Mouse (Mus musculus) T-helper 2 cell (primary cell): Measurements from ENCODE around the gene Syngr2.

Experiments used
- in situ Hi-C: fragments of 300-600 bp; cut with MboI, MseI; formaldehyde crosslinking; loops from one replicate; pipeline ENCODE4 v1.15.1; 2025; ENCODE audit warnings: high pct_unique_total_duplicates

The Syngr2 gene

DNA sequence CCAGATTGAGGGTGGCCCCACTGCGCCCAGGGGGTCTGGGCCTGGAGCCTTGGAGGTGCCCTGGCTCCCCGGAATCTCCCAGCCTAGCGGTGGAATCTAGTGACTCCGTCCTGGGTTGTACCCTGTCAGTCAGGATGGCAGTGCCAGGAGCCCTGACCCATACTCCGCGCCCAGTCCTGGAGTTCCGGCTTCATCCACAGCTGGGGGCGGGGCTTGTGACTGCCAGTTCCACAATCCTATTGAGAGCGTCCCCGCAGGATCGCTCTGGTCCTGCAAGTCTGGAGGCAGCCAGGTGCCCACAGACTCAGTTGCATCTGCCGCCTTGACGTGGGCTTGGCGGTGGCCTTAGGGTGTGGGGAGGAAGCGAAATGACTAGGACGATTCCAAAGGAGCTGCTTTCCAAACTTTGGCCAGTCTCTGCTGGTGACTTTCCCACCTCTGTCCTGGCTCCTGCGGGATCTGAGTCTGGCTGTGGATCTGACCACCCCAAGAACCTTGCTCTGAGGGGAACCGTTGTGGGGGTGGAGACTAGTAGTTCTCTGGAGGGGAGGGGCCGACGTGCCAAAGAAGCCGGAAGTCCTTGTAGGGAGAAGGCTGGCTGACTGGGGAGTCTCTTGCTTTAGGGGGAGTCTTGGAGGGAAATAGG is 1.1 kb downstream of the Syngr2 start:
- in situ Hi-C loops: loop anchor here (25.0 kb wide), 1 partner anchor 1423 kb away; no protein-coding TSS in a partner anchor

DNA sequence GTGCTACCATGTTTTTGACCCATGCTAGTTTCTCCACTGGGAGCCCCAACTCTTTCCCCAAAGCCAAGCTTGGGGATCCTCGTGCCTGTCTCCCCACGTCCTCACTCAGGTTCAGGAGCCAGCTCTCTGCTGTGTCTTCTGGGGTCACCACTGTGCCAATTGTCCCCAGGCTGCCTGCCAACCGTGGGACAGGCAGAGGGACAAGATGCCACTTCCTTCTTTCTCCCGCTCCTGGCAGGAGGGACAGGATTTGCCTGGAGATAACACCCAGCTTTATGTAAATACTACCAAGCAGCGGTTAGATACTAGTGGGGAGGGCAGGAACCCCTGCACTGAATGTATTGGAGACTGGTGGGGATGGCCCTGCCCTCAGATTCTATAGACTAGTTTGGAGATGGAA is 4.4 kb downstream of the Syngr2 start:
- in situ Hi-C loops: loop anchor here (25.0 kb wide), 1 partner anchor 1427 kb away; no protein-coding TSS in a partner anchor

DNA sequence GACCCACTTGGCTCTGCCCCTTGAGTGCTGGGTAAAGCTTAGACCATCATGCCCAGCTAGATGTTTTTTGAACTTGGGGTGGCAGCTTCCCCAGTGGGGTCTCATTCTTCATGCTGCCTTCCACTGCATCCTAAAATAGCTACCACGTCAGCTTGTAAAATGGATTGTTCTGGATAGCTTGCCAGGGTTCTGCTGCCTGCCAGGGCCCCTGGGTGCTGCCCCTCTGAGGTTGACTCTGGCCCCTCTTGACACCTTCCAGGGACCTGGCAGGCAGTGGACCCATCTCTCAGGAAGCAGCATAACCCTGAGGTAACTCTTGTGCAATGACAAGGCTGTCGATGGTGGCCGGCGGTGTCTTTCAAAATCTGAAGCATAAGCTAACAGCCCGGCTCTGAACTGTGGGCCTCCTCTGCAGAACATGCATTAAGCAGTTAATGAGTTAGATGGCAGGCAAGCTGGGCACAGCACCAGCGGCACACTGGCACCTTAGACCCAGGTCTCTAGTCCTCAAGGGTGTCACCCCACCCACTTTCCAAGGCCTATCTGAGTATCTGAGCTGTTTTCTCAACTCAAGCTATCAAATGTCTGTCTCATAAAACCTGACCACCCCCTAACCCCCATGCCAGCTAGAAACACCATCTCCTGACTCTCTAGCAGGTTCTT is 5.4 kb downstream of the Syngr2 start:
- in situ Hi-C loops: loop anchor here (25.0 kb wide), 1 partner anchor 1428 kb away; no protein-coding TSS in a partner anchor

DNA sequence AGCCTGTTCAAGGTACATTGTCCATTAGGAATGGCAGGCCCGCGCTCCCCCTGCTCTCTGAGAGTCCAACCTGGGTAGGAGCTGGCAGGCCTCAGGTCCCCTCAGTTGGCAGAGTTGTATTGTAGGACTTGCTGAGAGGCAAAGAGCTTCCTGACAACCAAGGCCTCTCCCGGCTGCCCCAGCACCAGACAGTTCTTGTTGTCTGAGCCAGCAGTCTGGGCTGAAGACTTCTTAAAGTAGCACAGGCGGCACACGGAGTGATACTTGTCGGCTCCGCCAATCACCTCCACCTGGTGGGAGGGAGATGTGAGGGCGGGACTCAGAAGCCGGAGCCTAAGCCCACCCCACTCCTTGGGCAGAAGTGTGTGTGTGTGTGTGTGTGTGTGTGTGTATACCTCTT is 6.4 kb downstream of the Syngr2 start:
- in situ Hi-C loops: loop anchor here (25.0 kb wide), 1 partner anchor 1429 kb away; no protein-coding TSS in a partner anchor

DNA sequence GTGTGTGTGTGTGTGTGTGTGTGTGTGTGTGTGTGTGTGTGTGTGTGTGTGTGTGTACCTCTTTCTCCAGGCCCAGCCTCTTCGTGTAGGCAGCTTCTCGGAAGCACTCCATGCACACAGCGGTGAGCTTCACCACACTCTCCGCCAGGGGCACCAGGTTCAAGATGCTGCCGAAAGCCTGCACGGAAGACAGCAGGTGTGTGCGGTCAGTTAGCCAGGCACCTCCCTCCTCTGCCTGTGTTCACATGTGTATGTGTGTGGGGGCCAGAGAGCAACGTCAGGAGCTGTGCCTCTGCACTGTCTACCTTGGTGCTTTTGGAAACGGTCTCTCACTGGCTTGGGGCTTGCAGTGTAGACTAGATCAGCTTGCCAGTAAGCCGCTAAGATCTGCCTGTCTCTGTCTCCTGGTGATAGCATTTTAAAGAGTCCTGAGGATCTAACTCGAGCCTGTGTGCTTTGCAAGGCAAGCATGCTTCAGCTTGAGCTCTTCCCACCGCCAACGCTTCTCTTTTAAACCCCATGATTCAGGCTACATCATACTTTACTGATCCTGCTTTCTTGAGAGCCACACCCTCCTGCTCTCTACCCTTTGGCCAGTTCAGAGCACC is 7.0 kb downstream of the Syngr2 start:
- in situ Hi-C loops: loop anchor here (25.0 kb wide), 1 partner anchor 1429 kb away; no protein-coding TSS in a partner anchor

DNA sequence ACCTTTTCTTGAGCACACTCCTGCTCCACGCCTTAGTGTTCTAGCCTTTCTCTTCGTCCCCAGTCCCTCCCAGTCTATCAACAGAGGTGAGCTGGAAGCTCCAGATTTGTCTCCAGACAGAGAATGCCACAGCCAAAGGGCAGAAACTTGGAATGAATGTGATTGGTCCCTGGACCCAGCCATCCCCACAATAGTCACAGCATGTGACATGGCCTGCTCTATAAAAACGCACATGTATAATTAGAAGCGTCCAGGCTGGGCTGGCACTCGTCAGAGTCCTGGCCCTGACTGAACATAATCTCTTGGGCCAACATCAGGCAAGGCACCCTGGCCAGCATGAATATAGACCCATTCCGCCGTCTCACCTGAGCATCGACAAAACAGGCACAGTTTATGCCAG is 9.6 kb downstream of the Syngr2 start:
- in situ Hi-C loops: loop anchor here (25.0 kb wide), 1 partner anchor 1432 kb away; no protein-coding TSS in a partner anchor

DNA sequence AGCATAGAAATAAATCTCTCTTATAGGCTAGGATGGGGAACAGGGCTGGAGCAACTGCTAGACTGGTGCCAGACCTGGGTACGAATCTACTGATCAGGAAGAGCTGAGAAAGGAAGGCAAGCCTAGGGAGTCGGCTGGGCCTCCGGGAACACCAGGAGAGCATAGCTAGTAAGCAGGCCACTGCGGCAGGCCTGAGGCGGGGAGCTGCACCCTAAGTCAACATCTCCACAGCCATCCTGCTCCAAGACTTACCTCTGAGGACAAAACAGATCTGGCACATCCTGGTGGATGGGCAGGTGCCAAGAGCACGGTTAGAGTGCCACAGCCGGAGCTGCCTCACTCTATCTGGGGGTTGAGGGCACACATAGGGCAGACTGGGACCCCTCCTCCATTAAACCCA is 10.7 kb downstream of the Syngr2 start:
- in situ Hi-C loops: loop anchor here (5.0 to 25.0 kb wide), 2 partner anchors 68 to 1433 kb away; no protein-coding TSS in a partner anchor

DNA sequence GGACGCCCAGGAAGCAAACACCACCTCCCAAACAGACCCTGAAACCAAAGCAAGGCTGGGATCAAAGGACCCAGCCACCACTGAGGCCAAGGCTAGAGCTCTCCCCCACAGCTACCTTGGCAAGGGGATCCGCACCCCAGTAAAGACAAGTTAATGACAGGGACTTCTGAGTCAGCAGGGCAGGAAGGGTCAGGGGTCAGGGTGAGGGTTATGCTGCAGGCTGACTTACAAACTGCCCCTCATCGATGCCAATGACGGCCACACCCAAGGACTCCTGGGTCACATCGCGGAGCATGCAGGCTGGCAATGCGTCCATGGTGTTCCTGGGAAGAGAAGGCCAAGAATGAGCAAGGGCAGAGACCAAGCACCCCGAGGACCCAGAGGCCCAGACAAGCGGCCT is 12.4 kb downstream of the Syngr2 start:
- in situ Hi-C loops: loop anchor here (5.0 to 25.0 kb wide), 2 partner anchors 70 to 1435 kb away; no protein-coding TSS in a partner anchor

DNA sequence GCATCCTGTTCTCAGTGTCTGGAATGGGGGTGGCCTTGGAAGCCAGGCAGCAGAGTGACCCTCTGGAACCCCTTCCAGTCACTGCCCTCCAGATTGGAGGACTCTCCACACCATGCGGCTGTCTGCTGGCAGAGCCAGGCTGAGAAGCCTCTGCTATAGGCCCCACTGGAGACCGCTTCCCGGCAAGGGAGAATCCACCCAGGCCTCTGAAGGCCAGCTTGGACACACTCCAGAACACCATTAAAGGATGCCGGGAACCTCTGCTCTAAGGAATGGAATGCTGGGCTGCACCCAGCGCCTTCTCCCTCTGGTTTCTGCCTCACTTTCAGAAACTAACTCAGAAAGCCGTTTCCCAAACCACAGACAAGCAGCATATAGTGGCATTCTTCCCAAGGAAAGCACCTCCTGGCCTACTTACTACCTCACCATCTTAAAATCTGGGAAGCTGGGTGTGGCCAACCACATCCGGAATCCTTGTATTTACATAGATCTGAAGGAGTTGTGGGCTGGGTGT is 13.3 kb downstream of the Syngr2 start:
- in situ Hi-C loops: loop anchor here (5.0 to 25.0 kb wide), 2 partner anchors 70 to 1435 kb away; no protein-coding TSS in a partner anchor

DNA sequence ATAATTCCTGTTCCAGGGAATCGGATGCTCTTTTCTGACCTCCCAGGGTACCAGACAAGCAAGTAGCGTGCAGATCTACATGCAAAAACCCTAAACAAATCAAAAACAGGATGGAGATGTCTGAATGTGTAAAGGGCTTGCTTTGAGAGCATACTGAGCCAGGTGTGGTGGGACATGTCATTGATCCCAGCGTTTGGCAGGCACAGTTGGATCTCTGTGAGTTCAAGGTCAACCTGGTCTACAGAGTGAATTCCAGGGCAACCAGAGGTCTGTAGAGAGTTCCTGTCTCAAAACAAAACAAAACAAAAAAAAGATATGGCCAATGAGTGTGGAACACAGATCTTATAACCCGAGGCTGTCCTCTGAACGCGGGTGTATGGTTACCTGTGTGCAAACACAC is 13.9 kb downstream of the Syngr2 start:
- in situ Hi-C loops: loop anchor here (5.0 to 25.0 kb wide), 2 partner anchors 71 to 1436 kb away; no protein-coding TSS in a partner anchor

DNA sequence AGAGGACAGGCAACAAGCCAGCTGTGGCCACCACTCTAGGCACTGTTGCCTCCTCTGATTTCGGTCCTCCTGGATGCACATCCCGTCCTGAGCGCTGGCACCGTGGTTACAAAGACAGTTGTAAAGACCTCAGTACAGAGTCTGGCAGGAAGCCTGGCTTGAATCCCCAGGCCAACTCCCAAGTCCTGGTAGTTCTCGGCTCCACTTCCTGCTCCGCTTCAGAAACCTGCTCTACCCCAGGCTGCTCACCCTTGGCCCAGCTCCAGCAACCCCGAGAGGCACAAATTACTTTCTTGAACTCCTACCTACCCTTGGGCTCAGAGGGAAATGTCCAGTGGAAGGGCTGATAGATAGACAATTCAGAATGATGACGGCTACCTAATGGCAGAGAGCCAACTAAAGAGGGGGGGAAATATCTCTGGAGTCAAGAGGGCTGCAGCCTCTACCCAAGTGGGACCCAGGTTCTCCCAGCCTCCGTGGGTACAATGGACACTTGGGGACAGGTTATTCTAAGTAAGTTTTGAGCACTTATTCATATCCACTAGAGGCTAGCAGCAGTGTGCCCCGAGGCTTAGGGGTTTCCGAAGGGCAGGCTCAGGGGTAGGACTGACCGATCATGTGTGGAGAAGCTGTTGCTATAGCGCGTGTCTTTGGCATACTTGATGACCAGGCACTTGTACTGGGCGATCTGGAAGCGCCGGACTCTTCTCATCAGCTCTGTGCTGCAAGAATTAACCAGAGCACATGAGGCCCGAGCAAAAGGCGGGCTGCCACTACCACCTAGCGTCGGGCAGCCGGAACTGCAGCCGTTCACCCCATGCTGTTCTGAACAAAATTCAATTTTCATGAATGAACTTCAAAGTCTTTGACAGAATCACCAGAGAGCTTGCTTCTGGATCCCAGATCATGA is 14.8 kb downstream of the Syngr2 start:
- in situ Hi-C loops: loop anchor here (5.0 to 25.0 kb wide), 2 partner anchors 72 to 1437 kb away; no protein-coding TSS in a partner anchor

DNA sequence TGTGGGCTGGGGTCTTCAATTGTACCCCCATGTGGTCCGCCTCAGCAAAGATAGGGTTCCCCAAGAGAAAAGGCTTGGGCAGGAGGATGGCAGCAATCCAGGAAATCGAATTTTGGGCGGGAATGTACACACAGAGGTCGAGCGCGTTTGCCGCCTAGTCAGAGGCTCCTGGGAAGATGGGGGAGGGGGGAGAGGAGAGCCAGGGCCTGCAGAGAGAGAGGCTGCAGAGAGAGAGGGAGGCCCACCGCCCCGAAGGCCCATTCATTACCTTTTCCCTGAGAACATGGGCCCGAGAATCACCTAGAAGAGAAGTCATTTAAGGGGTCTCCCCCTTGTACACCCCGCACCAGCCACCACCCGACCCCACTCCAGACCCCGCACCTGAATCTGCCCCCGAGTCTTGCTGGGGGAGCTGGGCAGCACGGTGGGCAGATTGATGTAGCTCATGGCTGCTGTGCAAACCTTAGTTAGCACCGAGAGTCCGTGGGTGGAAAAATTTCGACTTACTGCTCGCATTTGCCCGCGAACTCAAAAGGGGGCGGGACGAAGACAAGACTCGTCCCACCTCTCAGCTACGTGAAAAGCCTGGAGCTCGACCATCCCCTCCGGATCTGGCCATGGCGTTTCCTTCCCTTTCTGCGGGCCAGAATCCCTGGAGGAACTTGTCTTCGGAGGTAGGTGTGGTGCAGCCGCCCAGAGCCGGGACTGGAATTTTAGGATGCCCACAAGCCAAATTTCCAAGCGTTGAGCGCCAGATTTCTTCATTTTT is 16.0 kb downstream of the Syngr2 start, which contains the start of the genes Afmid and Tk1:
TSS of gene Afmid (plus strand) at position 592 of the 769 bp plus-strand sequence.
TSS of gene Tk1 (minus strand) at position 760 of the 769 bp plus-strand sequence.
- in situ Hi-C loops: no loop called here

DNA sequence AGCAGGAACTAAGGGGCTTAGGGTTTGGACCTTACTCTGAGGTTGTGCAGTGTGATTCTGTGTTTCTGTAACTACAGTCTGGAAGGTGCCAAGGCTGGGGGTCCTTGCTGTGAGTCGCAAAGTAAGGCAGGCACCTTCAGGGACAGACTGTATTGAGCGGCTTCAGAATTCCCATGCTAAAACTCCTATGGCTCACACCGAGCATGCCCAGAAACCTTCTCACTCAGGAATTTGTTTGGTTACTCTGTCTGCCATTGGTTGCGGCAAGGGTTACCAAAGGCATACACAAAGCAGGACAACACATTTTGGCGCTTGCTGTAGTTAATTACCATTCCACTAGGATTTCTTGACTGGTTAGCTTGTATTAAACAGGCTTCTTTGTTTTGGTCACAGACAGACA is 16.7 kb downstream of the Syngr2 start:
- in situ Hi-C loops: no loop called here

DNA sequence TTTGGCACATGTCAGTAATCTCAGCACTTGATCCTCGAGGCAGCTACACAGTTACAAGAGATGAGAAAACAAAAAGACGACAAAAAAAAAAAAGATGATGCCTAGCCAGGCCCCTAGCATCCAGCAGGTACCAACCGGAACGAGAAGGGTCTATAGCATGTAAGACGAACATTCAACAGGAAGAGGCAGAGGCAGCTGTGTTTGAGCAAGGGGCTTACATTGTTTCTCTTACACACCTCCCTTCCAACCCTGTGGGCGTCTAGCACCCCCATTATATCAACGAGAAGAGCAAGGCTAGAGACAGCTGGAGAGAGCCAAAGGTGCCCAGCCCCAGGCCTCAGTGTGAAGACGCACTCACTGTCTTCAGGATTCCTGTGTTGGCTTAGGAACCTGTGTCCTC is 17.4 kb downstream of the Syngr2 start:
- in situ Hi-C loops: no loop called here

DNA sequence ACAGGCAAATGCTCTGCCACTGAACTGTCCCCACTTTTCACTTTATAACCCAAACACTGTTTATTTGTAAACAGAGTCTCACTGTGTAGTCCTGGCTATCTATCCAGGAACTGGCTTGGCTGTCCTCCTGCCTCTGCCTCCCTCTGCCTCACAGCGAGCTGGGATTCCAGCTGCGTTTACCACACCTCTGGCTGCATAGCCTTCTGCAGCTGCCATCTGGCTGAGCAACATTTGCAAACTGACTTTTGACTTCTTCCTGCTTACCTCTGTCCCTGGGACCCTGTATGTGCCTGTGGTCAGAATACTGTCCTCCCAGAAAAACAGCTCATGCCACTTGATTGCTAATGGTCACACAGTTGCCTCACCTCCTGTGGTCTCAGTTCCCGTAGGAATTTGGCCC is 17.9 kb downstream of the Syngr2 start:
- in situ Hi-C loops: no loop called here

DNA sequence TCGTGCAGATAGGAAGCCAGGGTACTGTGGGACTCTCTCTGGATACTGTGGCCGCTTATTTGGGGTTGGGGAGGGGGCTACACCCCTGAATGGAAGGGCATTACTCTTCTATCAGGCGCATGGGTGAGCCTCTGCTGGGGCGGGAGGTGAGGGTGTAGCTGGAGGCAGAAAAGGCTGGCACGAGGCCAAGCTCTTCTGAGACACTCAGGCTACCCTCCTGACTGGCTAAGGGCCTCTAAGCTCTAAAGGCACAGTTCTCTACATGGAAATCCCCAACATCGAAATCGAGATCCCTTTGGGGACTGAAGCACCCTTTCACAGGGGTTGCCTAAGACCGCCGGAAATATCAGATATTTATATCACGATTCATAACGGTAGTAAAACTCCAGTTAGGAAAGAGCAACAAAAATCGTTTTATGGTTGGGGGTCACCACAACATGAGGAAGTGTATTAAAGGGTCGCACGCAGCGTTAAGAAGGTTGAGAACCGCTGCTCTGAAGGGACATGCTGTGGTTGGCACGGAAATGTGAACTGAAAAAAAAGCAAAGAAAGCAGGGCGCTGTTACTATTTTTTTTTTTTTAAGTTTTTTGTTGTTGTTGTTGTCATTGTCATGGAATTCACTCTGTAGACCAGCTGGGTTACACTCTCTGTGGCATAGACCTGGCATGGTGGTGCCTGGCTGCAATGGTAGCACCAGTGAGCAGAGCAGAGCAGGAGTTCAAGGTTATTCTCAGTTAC is 18.9 kb downstream of the Syngr2 start:
- in situ Hi-C loops: no loop called here

DNA sequence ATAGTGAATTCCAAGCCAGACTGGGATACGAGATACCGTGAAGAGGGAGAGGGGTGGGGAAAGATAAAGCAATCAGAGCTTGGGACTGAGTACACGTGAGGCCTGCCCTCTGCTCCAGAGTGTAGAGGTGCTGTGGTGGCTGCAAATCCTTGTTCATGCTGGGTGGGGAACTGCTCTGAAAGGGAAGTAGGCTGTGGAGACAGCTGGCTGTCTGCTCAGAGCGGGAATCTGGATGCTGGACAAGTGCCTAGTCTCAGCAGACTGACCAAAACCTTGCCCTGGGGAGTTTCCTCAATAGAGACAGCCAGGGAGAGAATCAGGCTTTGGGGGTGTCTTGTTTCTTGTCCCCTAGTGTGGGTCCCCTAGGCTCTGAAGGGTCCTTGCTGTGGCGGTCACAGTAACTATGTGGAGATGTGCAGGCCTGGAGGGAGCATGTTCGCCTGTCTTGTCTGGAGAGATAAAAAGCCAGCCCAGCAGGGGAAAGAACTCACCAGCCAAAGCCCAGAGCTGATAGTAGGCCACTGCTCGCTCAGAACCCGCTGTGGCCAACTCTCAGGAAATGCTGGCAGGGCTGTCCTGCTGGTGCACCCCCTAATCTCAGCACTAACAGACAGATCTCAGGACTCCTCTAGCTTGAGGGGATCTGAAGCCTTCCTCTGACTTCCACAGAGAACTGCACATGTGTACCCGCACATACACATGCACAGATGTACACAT is 19.6 kb downstream of the Syngr2 start:
- in situ Hi-C loops: no loop called here

DNA sequence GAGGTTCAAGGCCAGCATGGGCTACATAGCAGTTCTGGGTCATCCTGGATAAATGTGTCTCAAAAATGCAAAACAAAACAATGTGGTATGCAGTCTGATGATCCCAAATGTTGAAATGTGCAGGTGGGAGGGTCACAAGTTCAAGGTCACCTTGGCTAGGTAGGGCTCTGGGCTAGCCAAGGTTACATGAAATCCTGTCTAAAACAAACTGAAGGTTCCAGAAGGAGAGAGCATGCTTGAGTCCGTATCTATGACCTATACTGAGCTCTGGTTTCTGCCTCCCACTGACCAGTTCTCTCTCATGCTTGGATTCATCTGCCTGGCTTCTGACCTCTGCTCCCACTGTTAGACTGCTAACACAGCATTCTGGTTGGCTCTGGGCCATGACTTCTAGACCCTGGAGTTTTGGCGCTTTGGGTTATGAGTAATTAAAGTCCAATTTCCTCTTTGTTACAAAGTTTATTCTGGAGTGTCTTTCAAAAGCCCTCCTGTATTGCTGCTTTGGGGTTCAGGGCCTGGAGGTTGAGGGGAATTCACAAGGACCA is 20.3 kb downstream of the Syngr2 start:
- in situ Hi-C loops: no loop called here
